Mouse (Mus musculus): ENCODE measurements around the gene Hoxd12. TPM values are rescaled to one million over a fixed set of nuclear protein-coding genes. Genes with fewer than 3 reads are reported as not detected.

Hoxd12 gene
- total RNA-seq, 2 experiments from 2014 or later: not detected

DNA sequence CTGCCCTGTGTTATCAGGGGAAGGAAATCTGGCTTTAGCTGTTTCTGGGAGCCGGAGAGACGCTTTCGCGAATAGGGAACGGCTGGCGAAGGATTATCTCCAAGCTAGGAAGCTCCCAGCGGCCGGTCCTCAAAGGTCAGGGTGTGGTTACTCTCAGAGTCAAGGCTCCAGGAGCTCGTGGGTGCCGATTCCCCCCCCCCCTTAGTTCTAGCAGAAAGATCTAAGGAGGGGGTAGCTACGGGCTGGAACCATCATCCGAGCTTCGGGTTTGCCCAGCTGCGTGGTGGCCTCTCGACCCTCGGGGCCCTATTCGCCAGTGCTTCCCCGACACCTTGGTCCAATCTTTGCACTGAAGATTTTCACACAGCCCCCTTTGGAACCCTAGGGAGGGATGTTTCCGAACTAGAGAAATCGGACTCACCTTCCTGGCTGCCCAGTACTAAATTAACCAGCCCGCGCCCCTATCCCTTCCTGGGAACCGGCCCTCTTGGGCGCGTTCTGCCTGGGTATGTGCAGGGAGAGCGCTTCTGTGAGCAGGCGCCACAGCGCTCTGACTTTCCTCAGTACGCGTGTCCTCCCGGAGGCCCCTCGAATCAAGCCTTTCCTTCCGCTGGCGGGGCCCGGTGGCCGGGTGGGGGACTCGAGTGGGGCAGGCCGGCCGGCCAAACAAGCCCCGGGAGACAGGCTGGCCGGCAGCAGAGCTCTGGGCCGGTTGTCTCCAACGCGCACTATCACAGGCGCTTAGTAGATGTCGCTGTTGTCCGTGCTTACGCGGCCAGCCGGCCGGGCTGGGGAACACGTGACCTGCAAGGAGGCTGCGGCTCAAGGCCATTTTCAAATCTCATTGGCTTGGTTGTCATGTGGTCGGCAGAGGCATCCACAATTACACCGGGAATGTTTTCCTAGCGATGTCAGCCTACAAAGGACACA is 16.5 kb downstream of the Hoxd12 start, which contains the start of gene Hoxd10:
TSS of gene Hoxd10 (plus strand) at position 903 of the 930 bp plus-strand sequence.
- intact Hi-C loops (cut with DNase I): no loop called here
- DNase-seq (ENCODE audit: low spot score in 2 of 2): no peak

DNA sequence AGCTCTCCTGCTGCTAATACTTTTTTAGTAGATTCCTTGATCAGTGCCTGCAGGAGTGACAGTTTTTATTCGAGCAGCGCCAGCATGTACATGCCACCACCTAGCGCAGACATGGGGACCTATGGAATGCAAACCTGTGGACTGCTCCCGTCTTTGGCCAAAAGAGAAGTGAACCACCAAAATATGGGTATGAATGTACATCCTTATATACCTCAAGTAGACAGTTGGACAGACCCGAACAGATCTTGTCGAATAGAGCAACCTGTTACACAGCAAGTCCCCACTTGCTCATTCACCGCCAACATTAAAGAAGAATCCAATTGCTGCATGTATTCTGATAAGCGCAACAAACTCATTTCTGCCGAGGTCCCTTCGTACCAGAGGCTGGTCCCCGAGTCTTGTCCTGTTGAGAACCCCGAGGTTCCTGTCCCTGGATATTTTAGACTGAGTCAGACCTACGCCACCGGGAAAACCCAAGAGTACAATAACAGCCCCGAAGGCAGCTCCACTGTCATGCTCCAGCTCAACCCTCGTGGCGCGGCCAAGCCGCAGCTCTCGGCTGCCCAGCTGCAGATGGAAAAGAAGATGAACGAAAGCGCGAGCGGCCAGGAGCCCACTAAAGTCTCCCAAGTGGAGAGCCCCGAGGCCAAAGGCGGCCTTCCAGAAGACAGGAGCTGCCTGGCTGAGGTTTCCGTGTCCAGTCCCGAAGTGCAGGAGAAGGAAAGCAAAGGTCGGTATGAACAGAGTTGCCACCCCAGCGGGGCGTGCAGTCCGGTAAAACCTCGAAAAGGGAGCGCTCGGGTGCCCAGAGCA is 17.4 kb downstream of the Hoxd12 start:
- intact Hi-C loops (cut with DNase I): no loop called here
- DNase-seq (ENCODE audit: low spot score in 2 of 2): no peak

- intact Hi-C loops (cut with DNase I): no loop called here
- DNase-seq (ENCODE audit: low spot score in 2 of 2): no peak
Observed at GRCm38 (mm10) chr2:74692808-74693431, 18.1 kb downstream of the Hoxd12 start.

- DNase-seq (ENCODE audit: low spot score in 2 of 2): no peak
- intact Hi-C loops (cut with DNase I): no loop called here
Observed at GRCm38 (mm10) chr2:74693432-74693827, 18.6 kb downstream of the Hoxd12 start.

- intact Hi-C loops (cut with DNase I): no loop called here
- no peak for DNase-seq (ENCODE audit: low spot score in 2 of 2)
Observed at GRCm38 (mm10) chr2:74694066-74694465, 19.3 kb downstream of the Hoxd12 start.

DNA sequence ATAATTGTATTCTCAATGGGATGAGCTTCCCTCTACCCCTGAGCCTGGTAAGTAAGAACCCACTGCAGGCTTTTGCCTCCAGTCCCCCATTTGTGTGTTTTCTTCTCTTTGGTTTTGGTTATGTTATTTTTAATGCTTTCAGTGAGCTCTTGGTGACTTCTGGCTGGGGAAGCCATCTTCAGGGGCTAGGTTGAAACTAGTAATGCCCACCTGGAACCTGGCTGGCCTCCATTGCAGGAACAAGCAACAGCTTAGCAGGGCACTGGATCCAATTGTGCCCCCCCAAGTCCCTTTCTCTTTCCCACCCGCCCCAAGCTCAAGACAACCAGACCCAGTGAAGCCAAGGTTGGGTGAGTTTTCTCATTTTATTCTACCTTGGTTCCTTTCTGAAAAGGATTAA is 20.6 kb downstream of the Hoxd12 start:
- no peak for DNase-seq (ENCODE audit: low spot score in 2 of 2)

DNA sequence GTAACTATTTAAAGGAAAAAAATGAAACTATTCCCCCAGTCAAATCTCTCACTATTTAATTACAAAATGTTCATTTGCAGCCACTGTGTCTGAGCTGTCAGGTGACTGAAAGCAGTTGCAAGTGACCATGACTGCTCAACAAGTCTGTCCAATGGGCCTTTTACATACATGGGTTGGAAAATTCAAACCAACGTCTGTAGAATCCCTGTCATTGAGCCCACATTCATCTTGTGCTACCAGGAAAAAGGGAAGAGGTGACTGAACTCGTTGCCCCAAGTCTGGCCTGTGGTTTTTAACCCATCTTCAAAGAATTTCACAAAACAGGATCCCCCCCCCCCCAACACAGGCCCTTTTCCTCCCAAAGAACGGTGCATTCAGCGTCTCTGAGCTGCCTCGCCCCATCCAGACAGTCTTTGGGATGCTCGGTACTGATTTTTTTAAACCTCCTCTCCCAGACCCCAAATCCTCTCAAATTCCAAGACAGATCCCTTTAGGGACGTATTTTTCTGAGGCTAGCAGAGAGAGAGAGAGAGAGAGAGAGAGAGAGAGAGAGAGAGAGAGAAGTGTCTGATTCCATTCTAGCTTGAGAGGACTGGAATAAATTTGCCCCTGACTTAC is 21.1 kb downstream of the Hoxd12 start:
- intact Hi-C loops (cut with DNase I): loop anchor here (5.0 kb wide), 1 partner anchor 39 kb away; the partner anchor contains the start of gene Evx2
- no peak for DNase-seq (ENCODE audit: low spot score in 2 of 2)

More for the DNA sequence above, 20.6 kb downstream of the Hoxd12 start:
- intact Hi-C loops (cut with DNase I): loop anchor here (5.0 kb wide), 1 partner anchor 38 kb away; the partner anchor contains the start of gene Evx2

- DNase-seq (ENCODE audit: low spot score in 2 of 2): no peak
- intact Hi-C loops (cut with DNase I): loop anchor here (5.0 kb wide), 1 partner anchor 39 kb away; the partner anchor contains the start of gene Evx2
Observed at GRCm38 (mm10) chr2:74696442-74697335, 21.9 kb downstream of the Hoxd12 start.

DNA sequence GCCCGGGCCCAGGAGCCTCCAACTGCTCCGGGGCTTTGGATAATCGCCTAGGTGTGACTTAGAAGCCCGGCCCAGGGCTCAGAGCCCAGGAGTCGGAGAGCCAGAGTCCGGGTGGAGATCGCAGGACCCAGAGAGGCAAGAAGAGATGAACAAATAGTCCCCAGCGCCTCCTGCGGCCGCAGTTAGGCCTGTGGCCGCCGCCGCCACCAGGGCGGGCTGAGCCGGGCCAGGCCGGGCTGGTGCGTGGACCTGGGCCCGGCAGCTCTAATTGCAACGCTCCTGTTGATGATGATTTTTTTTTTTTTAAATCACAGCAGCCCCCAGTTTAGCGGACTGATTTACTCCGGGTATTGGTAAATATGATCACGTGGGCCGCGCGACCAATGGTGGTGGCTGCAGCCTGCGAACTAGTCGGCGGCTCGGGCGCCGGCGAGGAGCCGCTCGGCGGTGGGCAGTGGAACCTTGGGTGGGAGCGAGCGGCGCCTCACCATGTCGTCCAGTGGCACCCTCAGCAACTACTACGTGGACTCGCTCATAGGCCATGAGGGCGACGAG is 22.8 kb downstream of the Hoxd12 start, which contains the start of gene Hoxd9:
TSS of gene Hoxd9 (plus strand) at position 161 of the 555 bp plus-strand sequence.
- DNase-seq (ENCODE audit: low spot score in 2 of 2): no peak
- intact Hi-C loops (cut with DNase I): loop anchor here (5.0 kb wide), 1 partner anchor 40 kb away; the partner anchor contains the start of gene Evx2

DNA sequence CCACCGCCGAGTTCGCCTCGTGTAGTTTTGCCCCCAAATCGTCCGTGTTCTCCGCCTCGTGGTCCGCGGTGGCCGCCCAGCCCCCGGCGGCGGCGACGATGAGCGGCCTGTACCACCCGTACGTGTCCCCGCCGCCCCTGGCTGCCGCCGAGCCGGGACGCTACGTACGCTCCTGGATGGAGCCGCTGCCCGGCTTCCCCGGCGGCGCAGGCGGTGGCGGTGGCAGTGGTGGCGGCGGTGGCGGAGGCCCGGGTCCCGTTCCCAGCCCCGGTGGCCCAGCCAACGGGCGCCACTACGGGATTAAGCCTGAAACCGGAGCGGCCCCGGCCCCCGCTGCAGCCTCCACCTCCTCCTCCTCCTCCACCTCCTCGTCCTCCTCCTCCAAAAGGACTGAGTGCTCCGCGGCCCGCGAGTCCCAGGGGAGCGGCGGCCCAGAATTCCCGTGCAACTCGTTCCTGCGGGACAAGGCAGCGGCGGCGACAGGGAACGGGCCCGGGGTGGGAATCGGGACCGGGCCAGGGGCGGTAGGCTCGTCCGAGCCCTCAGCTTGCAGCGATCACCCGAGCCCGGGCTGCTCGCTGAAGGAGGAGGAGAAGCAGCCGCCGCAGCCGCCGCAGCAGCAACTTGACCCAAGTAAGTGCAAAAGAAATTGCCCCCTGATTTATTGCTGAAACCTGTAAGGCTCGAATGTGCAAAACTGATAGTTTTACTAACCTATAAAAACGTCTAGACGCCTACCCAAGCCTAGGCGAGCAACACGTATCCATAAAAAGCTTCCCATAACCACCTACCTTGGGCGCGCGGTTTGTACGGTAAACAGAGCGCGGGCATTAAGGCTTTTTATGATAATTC is 23.6 kb downstream of the Hoxd12 start:
- no peak for DNase-seq (ENCODE audit: low spot score in 2 of 2)
- intact Hi-C loops (cut with DNase I): loop anchor here (5.0 kb wide), 1 partner anchor 41 kb away; the partner anchor contains the start of gene Evx2

GRCm38 (mm10) chr2:74699053-74699430 is 24.2 kb downstream of the Hoxd12 start:
- no peak for DNase-seq (ENCODE audit: low spot score in 2 of 2)
- intact Hi-C loops (cut with DNase I): loop anchor here (5.0 kb wide), 1 partner anchor 42 kb away; the partner anchor contains the start of gene Evx2

DNA sequence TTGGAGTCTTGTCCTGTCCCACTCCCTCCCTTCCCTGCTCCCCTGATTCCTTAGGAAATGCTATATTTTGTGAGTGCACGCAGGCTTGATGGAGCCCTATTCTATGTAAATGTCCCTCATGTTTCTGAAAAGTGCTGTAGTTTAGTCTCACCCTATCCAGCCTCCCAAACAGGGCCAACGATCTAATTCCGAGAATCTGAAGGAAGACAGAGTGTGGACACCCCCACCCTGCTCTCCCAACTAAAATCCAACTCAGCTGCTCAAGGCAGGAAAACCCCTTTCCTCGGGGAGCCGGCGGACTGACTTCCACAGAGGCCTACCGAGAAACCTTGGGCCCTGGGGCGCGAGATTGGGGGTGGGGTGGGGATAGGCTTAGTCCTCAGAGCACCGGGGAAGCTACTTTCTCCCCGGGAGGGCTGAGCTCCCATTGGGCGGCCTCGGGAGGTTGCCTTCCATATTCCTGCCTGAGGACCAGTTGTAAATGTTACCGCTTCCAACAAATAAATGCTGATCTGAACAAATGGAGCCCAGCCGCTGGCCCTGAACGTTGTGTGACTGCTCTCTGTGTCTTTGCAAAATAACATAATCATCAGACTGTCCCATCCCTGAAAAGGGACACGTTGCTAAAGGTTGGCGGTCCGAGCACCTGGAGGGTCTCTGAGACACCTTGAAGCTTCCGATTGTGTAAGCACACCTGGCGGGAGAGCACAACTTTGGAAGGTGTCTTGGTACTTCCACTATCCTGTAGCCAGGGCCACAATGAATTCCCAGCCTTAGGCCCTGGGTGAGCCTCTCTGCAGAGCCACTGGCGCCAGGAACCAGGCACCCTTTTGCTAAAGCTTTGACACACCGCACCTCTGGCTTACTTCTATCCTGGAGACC is 25.1 kb downstream of the Hoxd12 start:
- DNase-seq (ENCODE audit: low spot score in 2 of 2): no peak
- intact Hi-C loops (cut with DNase I): loop anchor here (2.0 to 5.0 kb wide), 5 partner anchors 43 to 889 kb away; partner anchors contain the start of gene Evx2

GRCm38 (mm10) chr2:74700546-74701112 is 25.8 kb downstream of the Hoxd12 start:
- intact Hi-C loops (cut with DNase I): loop anchor here (2.0 to 5.0 kb wide), 4 partner anchors 262 to 888 kb away; no protein-coding TSS in a partner anchor
- DNase-seq (ENCODE audit: low spot score in 2 of 2): no peak

- intact Hi-C loops (cut with DNase I): loop anchor here (2.0 to 5.0 kb wide), 5 partner anchors 260 to 887 kb away; no protein-coding TSS in a partner anchor
- DNase-seq (ENCODE audit: low spot score in 2 of 2): peak; percentile 72 to 87
Observed at GRCm38 (mm10) chr2:74701949-74702819, 27.4 kb downstream of the Hoxd12 start.
